Mouse (Mus musculus) MEL (cell line): ENCODE results near the gene Lsp1. TPM values are rescaled to one million over a fixed set of nuclear protein-coding genes. Genes with fewer than 3 reads are reported as not detected.

Experiments used
- DNase-seq: peaks from one replicate; pipeline ENCODE4 v3.0.0; 2011; ENCODE audit warnings: low read depth, low spot score
- H3K27ac ChIP-seq: 2 replicates; pipeline ENCODE4 v1.5.1; 2012; ENCODE audit warnings: low read depth, mild to moderate bottlenecking, control low read depth, low read length, moderate library complexity; ENCODE audit not compliant: control insufficient read depth
- H3K27me3 ChIP-seq, 2 experiments: fragments of 150-350 bp in 1 of 2; sonication (generic) in 1 of 2; 2 replicates each; pipeline ENCODE4 v1.6.1; 2012; ENCODE audit warnings: low read length in 2 of 2, mild to moderate bottlenecking in 2 of 2, improper control_type of control experiment in 1 of 2, moderate library complexity in 1 of 2; ENCODE audit not compliant: insufficient read depth in 2 of 2, control insufficient read depth in 1 of 2
- H3K36me3 ChIP-seq, 2 experiments: 2 replicates each; pipeline ENCODE4 v1.6.1; 2012 to 2014; ENCODE audit warnings: low read length in 2 of 2, improper control_type of control experiment in 1 of 2, inconsistent platforms in 1 of 2, mild to moderate bottlenecking in 1 of 2; ENCODE audit not compliant: insufficient read depth in 2 of 2, control insufficient read depth in 1 of 2
- H3K4me1 ChIP-seq, 2 experiments: fragments of 150-350 bp in 1 of 2; sonication (generic) in 1 of 2; 2 replicates each; pipeline ENCODE4 v1.6.1; 2012; ENCODE audit warnings: low read length in 2 of 2, improper control_type of control experiment in 1 of 2, mild to moderate bottlenecking in 1 of 2; ENCODE audit not compliant: insufficient read depth in 2 of 2, control insufficient read depth in 1 of 2
- H3K4me3 ChIP-seq, 2 experiments: fragments of 150-350 bp in 1 of 2; sonication (generic) in 1 of 2; 2 replicates each; pipeline ENCODE4 v1.5.1; 2012; ENCODE audit warnings: low read depth in 2 of 2, low read length in 2 of 2, mild to moderate bottlenecking in 2 of 2, moderate library complexity in 2 of 2, control low read depth in 1 of 2, improper control_type of control experiment in 1 of 2; ENCODE audit not compliant: control insufficient read depth in 1 of 2, insufficient read depth in 1 of 2
- H3K79me2 ChIP-seq: 2 replicates; pipeline ENCODE4 v1.6.1; 2012; ENCODE audit warnings: mild to moderate bottlenecking, low read length, moderate library complexity; ENCODE audit not compliant: control insufficient read depth, poor library complexity, insufficient read depth
- H3K9ac ChIP-seq: 2 replicates; pipeline ENCODE4 v1.6.1; 2012; ENCODE audit warnings: low read depth, mild to moderate bottlenecking, control low read depth, low read length, moderate library complexity; ENCODE audit not compliant: control insufficient read depth, poor library complexity, severe bottlenecking
- H3K9me3 ChIP-seq: fragments of 150-350 bp; sonication (generic); replicated peaks from 2 replicates; pipeline ENCODE4 v1.6.1; 2012; ENCODE audit warnings: mild to moderate bottlenecking, low read length, improper control_type of control experiment, moderate library complexity; ENCODE audit not compliant: insufficient read depth
- ETS1 ChIP-seq: IDR thresholded peaks from 2 replicates; pipeline ENCODE4 v1.6.1; 2012; ENCODE audit warnings: low read depth, mild to moderate bottlenecking, inconsistent platforms, low read length, improper control_type of control experiment, moderate library complexity
- HCFC1 ChIP-seq: IDR thresholded peaks from 2 replicates; pipeline ENCODE4 v1.6.1; 2012; ENCODE audit warnings: low read depth, mild to moderate bottlenecking, inconsistent platforms, low read length, improper control_type of control experiment, moderate library complexity
- JUND ChIP-seq: IDR thresholded peaks from 2 replicates; pipeline ENCODE4 v1.6.1; 2011; ENCODE audit warnings: low read depth, mild to moderate bottlenecking, improper control_type of control experiment, low read length
- KAT2A ChIP-seq: conservative IDR thresholded peaks from 2 replicates; pipeline ENCODE4 v1.6.1; 2012; ENCODE audit warnings: low read depth, low read length, improper control_type of control experiment, inconsistent platforms
- NRF1 ChIP-seq: IDR thresholded peaks from 2 replicates; pipeline ENCODE4 v1.6.1; 2014; ENCODE audit warnings: low read depth, mild to moderate bottlenecking, inconsistent platforms, low read length, improper control_type of control experiment, moderate library complexity; ENCODE audit not compliant: poor library complexity, insufficient read depth, severe bottlenecking
- POLR2A ChIP-seq, 2 experiments: IDR thresholded peaks; 2 replicates each; pipeline ENCODE4 v1.6.1; 2011 to 2012; ENCODE audit warnings: low read length in 2 of 2, mild to moderate bottlenecking in 2 of 2, control low read depth in 1 of 2, improper control_type of control experiment in 1 of 2, low read depth in 1 of 2, moderate library complexity in 1 of 2; ENCODE audit not compliant: control insufficient read depth in 1 of 2, insufficient read depth in 1 of 2, poor library complexity in 1 of 2
- POLR2AphosphoS5 ChIP-seq: IDR thresholded peaks from 2 replicates; pipeline ENCODE4 v1.6.1; 2012; ENCODE audit warnings: low read depth, borderline replicate concordance, mild to moderate bottlenecking, inconsistent platforms, low read length, moderate library complexity, mixed read lengths
- RAD21 ChIP-seq: IDR thresholded peaks from 2 replicates; pipeline ENCODE4 v1.6.1; 2011; ENCODE audit warnings: mild to moderate bottlenecking, low read depth, low read length, improper control_type of control experiment
- SIN3A ChIP-seq: IDR thresholded peaks from 2 replicates; pipeline ENCODE4 v1.6.1; 2012; ENCODE audit warnings: low read length, improper control_type of control experiment, inconsistent platforms
- TAL1 ChIP-seq: IDR thresholded peaks from 2 replicates; pipeline ENCODE4 v1.6.1; 2012; ENCODE audit warnings: mild to moderate bottlenecking, inconsistent platforms, low read length, moderate library complexity, mixed read lengths
- TBP ChIP-seq: IDR thresholded peaks from 2 replicates; pipeline ENCODE4 v1.8.0; 2011; ENCODE audit warnings: low read depth, low read length, improper control_type of control experiment
- UBTF ChIP-seq: IDR thresholded peaks from 2 replicates; pipeline ENCODE4 v1.6.1; 2012; ENCODE audit warnings: low read depth, mild to moderate bottlenecking, inconsistent platforms, low read length, improper control_type of control experiment, moderate library complexity, borderline replicate concordance; ENCODE audit not compliant: insufficient read depth
- ZC3H11A ChIP-seq: IDR thresholded peaks from 2 replicates; pipeline ENCODE4 v1.6.1; 2012; ENCODE audit warnings: low read depth, mild to moderate bottlenecking, inconsistent platforms, low read length, improper control_type of control experiment
- ZKSCAN1 ChIP-seq: IDR thresholded peaks from 2 replicates; pipeline ENCODE4 v1.6.1; 2012; ENCODE audit warnings: low read depth, mild to moderate bottlenecking, inconsistent platforms, low read length, improper control_type of control experiment, moderate library complexity
- ZMIZ1 ChIP-seq: IDR thresholded peaks from 2 replicates; pipeline ENCODE4 v1.6.1; 2012; ENCODE audit warnings: low read depth, mild to moderate bottlenecking, inconsistent platforms, low read length, improper control_type of control experiment, moderate library complexity
- ZNF384 ChIP-seq: IDR thresholded peaks from 2 replicates; pipeline ENCODE4 v1.6.1; 2012; ENCODE audit warnings: low read depth, mild to moderate bottlenecking, inconsistent platforms, low read length, improper control_type of control experiment
- polyA plus RNA-seq, 2 experiments: library from polyadenylated mRNA; stranded (reverse) in 1 of 2; unstranded in 1 of 2; fragments of >175 nt in 1 of 2; fragments of >200 nt in 1 of 2; gene quantifications; 2 replicates each; pipeline versions ENCODE4 v1.2.1 to v1.2.4; 2012; ENCODE audit warnings: low replicate concordance in 2 of 2, low read depth in 1 of 2; ENCODE audit not compliant: insufficient read length in 2 of 2, insufficient read depth in 1 of 2, missing spikeins in 1 of 2
- total RNA-seq: library from RNA; depleted of rRNA; stranded (reverse); fragments of 300-350 nt; gene quantifications from 2 replicates; pipeline ENCODE4 v1.2.3, GENCODE M21; 2012

Gene Lsp1
- total and polyA plus RNA-seq, 3 experiments, result not detected

GRCm38 (mm10) chr7:142433623-142434022 lies 27.0 kb upstream of the Lsp1 start:
- H3K79me2 ChIP-seq, result no peaks in the 10 kb centered on the region
- H3K27ac ChIP-seq, result no peak overlapping the region
- no peaks in the 10 kb centered on the region for H3K9me3 ChIP-seq
- no peak overlapping the region for H3K9ac ChIP-seq
- no peak overlapping the region for H3K4me3 ChIP-seq
- no peak for TF ChIP-seq NRF1
- no peak for TF ChIP-seq ZKSCAN1
- no peak for TF ChIP-seq TBP
- no peak for TF ChIP-seq POLR2AphosphoS5
- no peak for TF ChIP-seq KAT2A
- TF ChIP-seq SIN3A, result no peak
- TF ChIP-seq ZNF384, result no peak
- TF ChIP-seq RAD21, result no peak
- no peak for TF ChIP-seq UBTF
- TF ChIP-seq POLR2A (IDR thresholded peaks at IDR 0.05; ENCODE audit: control insufficient read depth in 1 of 2, insufficient read depth in 1 of 2, low read depth in 1 of 2, low read length in 2 of 2, poor library complexity in 1 of 2), result no peak
- no peak for TF ChIP-seq ZMIZ1
- no peak for TF ChIP-seq ZC3H11A
- no peak for TF ChIP-seq TAL1
- H3K27me3 ChIP-seq, result peaks cover 5 to 9% of the 10 kb centered on the region in 2 experiments; a peak in 3 of 4 replicates
- no peaks in the 10 kb centered on the region for H3K4me1 ChIP-seq
- DNase-seq, result no peak
- H3K36me3 ChIP-seq, result no peaks in the 10 kb centered on the region

- Histone ChIP-seq H3K9ac (no peak within 1 kb of the TSS), H3K4me3 (no peak within 1 kb of the TSS), H3K27ac (no peak within 1 kb of the TSS), H3K4me1 (no peaks in the 10 kb centered on the region), H3K27me3 (peaks cover 5 to 9% of the 10 kb centered on the region in 2 experiments; a peak in 3 of 4 replicates), H3K9me3 (no peaks in the 10 kb centered on the region), H3K36me3 (no peaks in the 10 kb centered on the region), H3K79me2 (no peaks in the 10 kb centered on the region)
- no peak for DNase-seq
- TF ChIP-seq HCFC1, result no peak
- no peak for TF ChIP-seq JUND
- no peak for TF ChIP-seq ETS1
- no peak for TF ChIP-seq POLR2AphosphoS5
These were observed 26.3 kb upstream of the Lsp1 start, which contains the start of gene Syt8 for GRCm38 (mm10) chr7:142434137-142434865. Syt8 (plus strand) TSS chr7:142434850.
